Mouse (Mus musculus): ENCODE results near the gene Ppia.
"Not testable (repeated sequence)": the region's sequence is repeated elsewhere in the genome, so short reads cannot be mapped to it uniquely, and the experiment has no call there.

Ppia gene

GRCm38 (mm10) chr11:6404699-6405566 lies 10.3 kb upstream of the Ppia start:
- DNase-seq: no peak

GRCm38 (mm10) chr11:6405591-6406081 lies 9.6 kb upstream of the Ppia start:
- no peak for DNase-seq

- no peak for DNase-seq
These were observed 8.7 kb upstream of the Ppia start for GRCm38 (mm10) chr11:6406251-6407161.

- no peak for DNase-seq
These were observed 8.1 kb upstream of the Ppia start for GRCm38 (mm10) chr11:6407162-6407621.

- DNase-seq: no peak
These were observed 5.1 kb upstream of the Ppia start for GRCm38 (mm10) chr11:6410050-6410602.

- not testable (repeated sequence) for DNase-seq
These were observed 4.5 kb upstream of the Ppia start for GRCm38 (mm10) chr11:6410755-6411154.

GRCm38 (mm10) chr11:6411684-6412083 lies 3.6 kb upstream of the Ppia start:
- DNase-seq: peak; percentile 68

- DNase-seq: no peak
These were observed 2.0 kb upstream of the Ppia start for GRCm38 (mm10) chr11:6413264-6413663.

GRCm38 (mm10) chr11:6415551-6416404 lies 535 bp downstream of the Ppia start:
- peak; percentile 98 for DNase-seq

GRCm38 (mm10) chr11:6416405-6417034 lies 1.3 kb downstream of the Ppia start:
- DNase-seq: peak; percentile 84

GRCm38 (mm10) chr11:6417069-6417468 lies 1.8 kb downstream of the Ppia start:
- DNase-seq: no peak

GRCm38 (mm10) chr11:6417490-6417889 lies 2.2 kb downstream of the Ppia start:
- no peak for DNase-seq

- DNase-seq: no peak
These were observed 3.5 kb downstream of the Ppia start for GRCm38 (mm10) chr11:6418751-6419150.

GRCm38 (mm10) chr11:6419156-6419555 lies 3.9 kb downstream of the Ppia start:
- not testable (repeated sequence) for DNase-seq

GRCm38 (mm10) chr11:6420283-6420703 lies 5.0 kb downstream of the Ppia start:
- no peak for DNase-seq

- no peak for DNase-seq
These were observed 5.6 kb downstream of the Ppia start for GRCm38 (mm10) chr11:6420722-6421350.

- DNase-seq: no peak
These were observed 14.9 kb downstream of the Ppia start for GRCm38 (mm10) chr11:6430186-6430585.

- no peak for DNase-seq
These were observed 21.2 kb downstream of the Ppia start for GRCm38 (mm10) chr11:6436442-6436841.

GRCm38 (mm10) chr11:6437667-6438066 lies 22.4 kb downstream of the Ppia start:
- no peak for DNase-seq

- no peak for DNase-seq
These were observed 24.9 kb downstream of the Ppia start for GRCm38 (mm10) chr11:6440171-6440570.

- no peak for DNase-seq
These were observed 27.3 kb downstream of the Ppia start for GRCm38 (mm10) chr11:6442566-6442965.
